Mouse (Mus musculus): ENCODE data around the gene Entpd3.

The Entpd3 gene

GRCm38 (mm10) chr9:120541411-120541810 is 1.8 kb downstream of the Entpd3 start:
- DNase-seq (ENCODE audit: low read depth) = no peak

- no peak for DNase-seq (ENCODE audit: low read depth)
Measured at GRCm38 (mm10) chr9:120542241-120542640, 2.6 kb downstream of the Entpd3 start.

- DNase-seq (ENCODE audit: low read depth) = no peak
Measured at GRCm38 (mm10) chr9:120545994-120546393, 6.4 kb downstream of the Entpd3 start.

GRCm38 (mm10) chr9:120546482-120546881 is 6.9 kb downstream of the Entpd3 start:
- DNase-seq (ENCODE audit: low read depth) = no peak

GRCm38 (mm10) chr9:120547026-120547668 is 7.5 kb downstream of the Entpd3 start:
- DNase-seq (ENCODE audit: low read depth) = no peak

DNA sequence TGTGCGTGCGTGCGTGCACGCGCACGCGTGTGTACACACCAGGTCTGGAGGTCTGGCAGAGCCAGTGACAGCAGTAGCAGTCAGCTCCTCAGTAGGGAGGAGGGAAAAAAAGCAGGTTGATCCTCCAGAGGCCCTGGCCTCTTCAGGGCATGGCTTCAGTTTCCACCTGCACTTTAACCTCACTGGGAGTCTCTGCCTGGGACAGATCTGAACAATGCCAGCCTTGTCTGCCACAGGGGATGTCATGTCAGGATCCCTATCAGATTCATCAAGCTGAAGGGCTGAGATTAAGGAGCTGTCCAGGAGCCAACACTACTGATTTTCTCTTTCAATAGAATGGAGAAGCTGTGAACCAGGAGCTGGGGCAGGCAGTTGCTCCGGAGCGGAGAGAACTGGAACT is 11.2 kb downstream of the Entpd3 start:
- no peak for DNase-seq (ENCODE audit: low read depth)

DNA sequence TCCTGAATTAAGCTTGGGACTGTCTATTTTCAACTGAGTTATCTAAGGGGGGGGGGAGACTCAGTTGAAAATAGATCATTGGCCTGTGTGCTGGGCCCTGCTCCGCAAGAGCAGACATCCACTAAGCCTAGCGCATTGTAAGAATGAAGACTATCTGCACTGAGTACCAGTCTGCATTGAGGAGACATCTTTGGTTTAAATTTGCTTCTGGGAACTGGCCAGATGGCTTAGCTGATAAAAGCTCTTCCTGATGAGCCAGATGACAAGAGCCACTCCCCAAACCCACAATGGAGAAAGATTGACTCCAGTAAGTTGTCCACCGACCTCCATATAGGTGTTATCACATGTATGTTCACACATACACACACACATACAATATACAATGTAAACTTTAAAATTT is 24.0 kb downstream of the Entpd3 start:
- no peak for DNase-seq (ENCODE audit: low read depth)

- DNase-seq (ENCODE audit: low read depth) = no peak
Measured at GRCm38 (mm10) chr9:120564247-120564646, 24.6 kb downstream of the Entpd3 start.

DNA sequence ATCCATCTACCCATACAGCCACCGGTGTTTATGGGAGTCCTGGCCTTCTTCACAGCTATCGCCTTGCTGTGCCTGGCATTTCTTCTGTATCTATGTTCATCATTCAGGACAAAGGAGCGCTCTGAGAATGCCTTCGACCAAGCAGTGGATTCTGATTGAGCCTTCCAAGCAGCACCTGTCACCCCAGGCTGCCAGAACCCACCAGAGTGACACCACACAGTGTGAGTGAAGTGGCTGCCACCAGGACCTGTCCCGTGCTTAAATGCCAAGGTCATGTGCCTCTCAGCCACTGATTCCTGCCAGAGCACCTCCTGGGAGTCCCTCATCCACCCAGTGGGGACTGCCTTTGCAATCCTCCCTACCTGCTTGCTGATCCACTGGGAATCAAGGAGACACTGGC is 26.8 kb downstream of the Entpd3 start:
- DNase-seq (ENCODE audit: low read depth) = no peak

GRCm38 (mm10) chr9:120568917-120569316 is 29.3 kb downstream of the Entpd3 start:
- DNase-seq (ENCODE audit: low read depth) = no peak

DNA sequence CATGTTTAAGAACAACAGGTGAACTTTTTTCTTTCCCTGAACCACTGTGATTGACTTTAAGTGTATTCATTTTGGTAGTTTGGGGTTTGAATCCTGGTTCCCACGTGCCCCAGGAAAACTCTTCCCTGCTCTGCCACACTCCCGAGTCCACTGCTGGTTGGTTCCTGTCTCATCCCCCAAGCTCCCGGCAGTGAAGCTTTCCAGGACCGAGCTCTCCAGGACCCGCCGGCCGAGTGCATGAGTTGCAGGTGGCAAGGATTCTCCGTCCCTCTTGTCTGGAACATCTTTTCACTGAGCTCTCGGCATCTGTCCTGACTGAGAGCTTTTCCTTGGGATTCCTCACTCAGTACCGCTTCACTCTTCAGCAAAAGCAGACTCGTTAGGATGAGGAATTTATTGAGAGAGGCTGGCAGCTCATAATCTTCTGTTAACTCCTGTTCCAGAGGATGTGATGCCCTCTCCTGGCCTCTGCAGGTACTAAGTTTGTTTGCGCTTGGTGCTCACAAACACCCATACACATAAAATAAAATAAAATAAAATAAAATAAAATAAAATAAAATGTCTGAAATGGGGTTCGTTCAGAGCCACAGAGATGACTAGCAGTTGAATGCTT is 30.2 kb downstream of the Entpd3 start:
- no peak for DNase-seq (ENCODE audit: low read depth)

GRCm38 (mm10) chr9:120570334-120570725 is 30.7 kb downstream of the Entpd3 start:
- DNase-seq (ENCODE audit: low read depth) = no peak

- peak; percentile 91 for DNase-seq (ENCODE audit: low read depth)
Measured at GRCm38 (mm10) chr9:120570741-120571592, 31.3 kb downstream of the Entpd3 start, which contains the start of gene Rpl14. Gene Rpl14 (plus strand): TSS chr9:120571444.

DNA sequence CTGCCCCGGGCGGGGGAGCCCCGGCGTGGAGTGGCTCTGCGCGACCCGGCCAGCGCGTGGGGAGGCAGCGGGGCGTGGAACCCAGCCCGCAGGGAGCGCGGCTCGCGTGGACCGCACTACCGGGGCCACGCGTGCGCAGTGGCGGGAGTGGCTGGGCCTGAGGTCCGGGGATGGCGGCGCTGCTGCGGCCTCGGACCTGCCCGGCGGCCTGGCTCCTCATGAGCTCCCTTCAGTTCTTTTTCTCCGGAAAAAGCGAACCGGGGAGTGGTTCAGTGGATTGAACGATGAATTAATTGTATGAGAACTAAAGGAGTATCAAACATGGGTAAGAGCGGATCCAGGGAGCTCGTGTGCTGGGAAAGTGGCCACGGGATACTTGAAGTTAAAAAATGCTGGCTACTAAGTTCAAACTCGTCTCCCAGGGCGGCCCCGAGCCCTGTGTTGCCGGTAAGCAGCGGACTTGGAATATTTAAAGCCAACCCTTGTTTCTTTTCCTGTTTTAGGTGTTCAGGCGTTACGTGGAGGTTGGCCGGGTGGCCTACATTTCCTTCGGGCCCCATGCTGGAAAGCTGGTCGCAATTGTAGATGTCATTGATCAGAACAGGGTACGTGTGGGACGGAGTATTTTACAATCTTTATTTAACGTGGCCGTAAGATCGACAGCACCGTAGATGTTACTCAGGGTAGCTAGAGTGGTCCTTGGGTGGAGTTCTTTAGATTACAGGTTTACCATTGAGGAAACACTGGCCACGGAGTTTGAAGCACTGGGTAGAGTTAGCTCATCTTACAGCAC is 32.2 kb downstream of the Entpd3 start:
- no peak for DNase-seq (ENCODE audit: low read depth)

- no peak for DNase-seq (ENCODE audit: low read depth)
Measured at GRCm38 (mm10) chr9:120575748-120576661, 36.4 kb downstream of the Entpd3 start.

GRCm38 (mm10) chr9:120576662-120577013 is 37.0 kb downstream of the Entpd3 start:
- no peak for DNase-seq (ENCODE audit: low read depth)

DNA sequence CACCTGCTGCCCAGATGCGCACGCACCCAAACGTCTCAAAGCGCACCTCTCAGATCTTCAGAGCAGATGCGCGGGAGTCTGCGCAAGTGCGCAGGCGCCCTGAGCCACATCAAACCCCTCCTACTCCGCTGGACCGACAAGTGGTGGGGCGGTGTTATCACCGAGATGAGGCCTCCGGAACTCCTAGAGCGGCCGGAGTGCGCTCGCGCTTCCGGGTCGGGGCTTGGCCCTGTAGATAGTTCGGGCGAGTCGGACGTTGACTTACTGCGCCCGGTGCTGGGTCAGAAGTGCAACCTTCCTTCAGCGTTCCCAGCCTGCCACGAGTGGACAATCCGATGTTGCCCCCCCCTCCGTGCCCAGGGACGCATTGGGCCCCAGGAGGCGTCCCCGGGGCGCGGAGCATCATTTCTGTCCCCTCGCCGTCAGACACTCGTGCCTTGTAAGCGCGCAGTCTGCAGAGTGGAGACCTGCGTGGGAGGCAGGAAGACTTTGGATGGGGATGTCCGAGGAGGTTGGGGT is 37.6 kb downstream of the Entpd3 start:
- peak; percentile 91 for DNase-seq (ENCODE audit: low read depth)

- DNase-seq (ENCODE audit: low read depth) = no peak
Measured at GRCm38 (mm10) chr9:120577706-120578405, 38.2 kb downstream of the Entpd3 start.

DNA sequence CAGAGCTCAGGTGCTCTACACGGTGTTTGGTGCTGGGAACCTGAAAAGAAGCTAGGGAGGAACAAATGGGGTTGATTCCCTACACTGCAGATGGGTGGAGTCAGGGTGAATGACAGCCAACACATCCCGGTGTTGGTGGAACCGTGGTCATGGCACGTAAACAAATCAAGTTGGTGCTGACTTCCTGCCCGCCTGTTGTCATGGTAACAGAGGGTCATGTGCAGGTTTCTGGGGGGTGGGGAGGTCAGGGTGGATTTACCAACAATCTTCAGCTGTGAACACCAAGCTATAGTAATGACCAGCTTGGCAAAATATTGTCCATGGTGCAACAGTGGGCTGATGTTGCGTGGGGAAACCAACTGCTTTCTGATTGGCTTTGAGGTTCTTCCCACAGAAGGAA is 39.1 kb downstream of the Entpd3 start:
- no peak for DNase-seq (ENCODE audit: low read depth)

- DNase-seq (ENCODE audit: low read depth) = no peak
Measured at GRCm38 (mm10) chr9:120579808-120580207, 40.2 kb downstream of the Entpd3 start.
